Mouse (Mus musculus) retina, adult 2 months (tissue): ENCODE measurements around the gene Vmn1r49.
"Not testable (repeated sequence)": the region's sequence is repeated elsewhere in the genome, so short reads cannot be mapped to it uniquely, and the experiment has no call there.

Source experiments
- DNase-seq: peaks from one replicate; pipeline ENCODE4 v3.0.0-alpha.2; 2012; ENCODE audit warnings: low read depth, low spot score

The Vmn1r49 gene

GRCm38 (mm10) chr6:90078406-90078805 lies at the start of gene Vmn1r49:
Vmn1r49 (minus strand) TSS chr6:90078506.
- no peak for DNase-seq

GRCm38 (mm10) chr6:90122296-90122695 lies 44.0 kb upstream of the Vmn1r49 start, which contains the start of gene Vmn1r51:
Vmn1r51 (plus strand) TSS chr6:90122596.
- DNase-seq, result not testable (repeated sequence)

GRCm38 (mm10) chr6:90101130-90101529 lies 22.8 kb upstream of the Vmn1r49 start, which contains the start of gene Vmn1r50:
Vmn1r50 (plus strand) TSS chr6:90101430.
- DNase-seq, result no peak

DNA sequence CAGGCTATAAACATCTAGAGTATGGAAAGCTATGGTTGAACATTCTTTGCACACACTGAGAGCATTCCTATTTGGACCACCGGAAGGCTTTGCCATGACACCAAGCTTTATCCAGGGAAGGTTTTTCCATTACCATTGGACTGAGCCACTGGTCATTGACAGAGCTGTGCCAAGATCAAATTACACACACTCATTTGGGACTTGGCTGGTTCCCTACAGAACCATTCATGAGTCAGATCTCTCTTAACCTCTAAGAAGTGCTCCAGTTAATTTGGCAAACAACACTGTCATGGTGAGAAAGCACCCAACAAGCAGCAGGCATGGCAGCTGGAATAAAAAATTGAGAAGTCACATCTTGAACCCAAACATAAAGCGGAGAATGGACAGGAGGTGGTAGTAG lies 22.3 kb upstream of the Vmn1r49 start:
- DNase-seq, result no peak

- not testable (repeated sequence) for DNase-seq
Measured at GRCm38 (mm10) chr6:90036741-90037140, 41.6 kb downstream of the Vmn1r49 start, which contains the start of gene Vmn1r48. Vmn1r48 (minus strand) TSS chr6:90036841.
